Mouse (Mus musculus): ENCODE results near the gene Hes1. TPM values are rescaled to one million over a fixed set of nuclear protein-coding genes. Genes with fewer than 3 reads are reported as not detected.

Hes1 gene
- polyA plus RNA-seq, 1 experiment from 2014 or later: 68.7 TPM

GRCm38 (mm10) chr16:30113800-30114199, 49.6 kb downstream of the Hes1 start:
- Histone ChIP-seq H3K4me2 (replicated peaks; ENCODE audit: low read depth, low read length) (no peak overlapping the region), H3K9ac (ENCODE audit: low read depth, low read length) (no peak overlapping the region), H3K4me1 (ENCODE audit: control insufficient read depth, insufficient read depth, low read length) (peaks cover 31% of the 10 kb centered on the region), H3K36me3 (ENCODE audit: control insufficient read depth, insufficient read depth, low read length) (no peaks in the 10 kb centered on the region), H3K4me3 (ENCODE audit: low read length) (no peak overlapping the region), H3K27me3 (ENCODE audit: control insufficient read depth, insufficient read depth, low read length) (no peaks in the 10 kb centered on the region), H3K9me3 (ENCODE audit: control insufficient read depth, low read length) (no peaks in the 10 kb centered on the region; the same call in 1 of the 2 replicates), H3K27ac (ENCODE audit: low read depth, low read length) (no peak overlapping the region)
- ATAC-seq (ENCODE audit: low FRiP score, low TSS enrichment): no peak
- WGBS: 72% methylated on average over 8 of the region's 8 CpGs

- WGBS: 77% methylated on average over 1 of the region's 1 CpGs
- Histone ChIP-seq H3K4me3 (ENCODE audit: low read length) (no peak overlapping the region), H3K27ac (ENCODE audit: low read depth, low read length) (no peak overlapping the region), H3K9ac (ENCODE audit: low read depth, low read length) (no peak overlapping the region), H3K4me2 (replicated peaks; ENCODE audit: low read depth, low read length) (no peak overlapping the region), H3K4me1 (ENCODE audit: control insufficient read depth, insufficient read depth, low read length) (peaks cover 31% of the 10 kb centered on the region), H3K27me3 (ENCODE audit: control insufficient read depth, insufficient read depth, low read length) (no peaks in the 10 kb centered on the region), H3K36me3 (ENCODE audit: control insufficient read depth, insufficient read depth, low read length) (no peaks in the 10 kb centered on the region), H3K9me3 (ENCODE audit: control insufficient read depth, low read length) (no peaks in the 10 kb centered on the region; the same call in 1 of the 2 replicates)
- no peak for ATAC-seq (ENCODE audit: low FRiP score, low TSS enrichment)
Observed at GRCm38 (mm10) chr16:30114451-30114850, 50.3 kb downstream of the Hes1 start.

Other genes starting within 250 kb of the Hes1 start
- gene Cpn2, start 203.1 kb downstream of the Hes1 start, polyA plus RNA-seq (2014; fragmentation: Nextera tagmentation; extraction: Ambion mirVana): not detected in 2 replicates
- 0.76 and 1.1 TPM in 2 replicates for gene Lrrc15, start 218.9 kb downstream of the Hes1 start, polyA plus RNA-seq (2014; fragmentation: Nextera tagmentation; extraction: Ambion mirVana)
- 0.55 and 0.64 TPM in 2 replicates for gene Gp5, start 246.4 kb downstream of the Hes1 start, polyA plus RNA-seq (2014; fragmentation: Nextera tagmentation; extraction: Ambion mirVana)

Measured in kidney, embryonic 14.5 days (tissue).